Mouse (Mus musculus) hindbrain, embryonic 13.5 days (tissue): ENCODE results near the gene Odf2l. TPM values are rescaled to one million over a fixed set of nuclear protein-coding genes. Genes with fewer than 3 reads are reported as not detected.

Source experiments
- ATAC-seq: fragments of 200-750 bp; cut with Nextera tagmentation; 2 replicates; pipeline ENCODE4 v1.8.0; 2017; ENCODE audit warnings: moderate TSS enrichment; ENCODE audit not compliant: low FRiP score
- H3K27ac ChIP-seq: fragments of 300-500 bp; sonication (generic); 2 replicates; pipeline ENCODE4 v1.5.1; 2015; ENCODE audit warnings: inconsistent platforms, mild to moderate bottlenecking, moderate library complexity
- H3K27me3 ChIP-seq: fragments of 300-500 bp; sonication (generic); 2 replicates; pipeline ENCODE4 v1.6.1; 2015; ENCODE audit warnings: mild to moderate bottlenecking, inconsistent platforms
- H3K36me3 ChIP-seq: fragments of 300-500 bp; sonication (generic); 2 replicates; pipeline ENCODE4 v1.6.1; 2015; ENCODE audit warnings: mild to moderate bottlenecking, inconsistent platforms
- H3K4me1 ChIP-seq: fragments of 300-500 bp; sonication (generic); replicated peaks from 2 replicates; pipeline ENCODE4 v1.6.1; 2015; ENCODE audit warnings: inconsistent platforms
- H3K4me2 ChIP-seq: fragments of 300-500 bp; sonication (generic); 2 replicates; pipeline ENCODE4 v1.6.1; 2015; ENCODE audit warnings: inconsistent platforms, mild to moderate bottlenecking, moderate library complexity
- H3K4me3 ChIP-seq: fragments of 300-500 bp; sonication (generic); 2 replicates; pipeline ENCODE4 v1.5.1; 2015; ENCODE audit warnings: mild to moderate bottlenecking, inconsistent platforms
- H3K9ac ChIP-seq: fragments of 300-500 bp; sonication (generic); 2 replicates; pipeline ENCODE4 v1.6.1; 2015; ENCODE audit warnings: mild to moderate bottlenecking, inconsistent platforms
- H3K9me3 ChIP-seq: fragments of 300-500 bp; sonication (generic); 2 replicates; pipeline ENCODE4 v1.6.1; 2016; ENCODE audit warnings: inconsistent platforms
- WGBS: fragments of 180-500 bp; shearing (Covaris S2); methylation state at CpG from one replicate; pipeline ENCODE4 v1.1.7; 2015; 5-methylcytosine and 5-hydroxymethylcytosine counted together
- polyA plus RNA-seq: library from polyadenylated mRNA; unstranded; fragments of >200 nt; fragmentation: Nextera tagmentation; extraction: Ambion mirVana; gene quantifications from 2 replicates; pipeline ENCODE4 v1.2.1, GENCODE M21; 2015

The Odf2l gene
- polyA plus RNA-seq, 1 experiment from 2014 or later = 17.1 TPM

DNA sequence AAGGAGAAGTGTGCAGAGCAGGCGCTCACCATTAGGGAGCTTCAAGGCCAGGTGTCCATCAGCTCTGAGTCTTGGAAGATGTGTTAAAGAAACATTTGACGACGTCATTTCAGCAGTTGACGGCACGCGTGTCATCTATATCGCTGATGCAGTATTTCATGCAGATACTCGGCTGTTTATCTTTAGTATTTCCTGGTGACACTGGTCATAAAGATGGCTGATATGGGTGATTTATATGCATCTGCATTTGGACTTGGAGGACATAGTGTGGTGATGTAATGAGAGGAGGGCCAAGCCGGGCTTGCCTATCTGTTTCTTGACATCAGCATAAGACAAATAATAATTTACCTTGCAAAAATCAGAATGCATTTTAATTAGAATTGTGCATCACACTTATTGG, 28.5 kb downstream of the Odf2l start:
- Histone ChIP-seq H3K4me1 (no peaks in the 10 kb centered on the region), H3K36me3 (peaks cover 17% of the 10 kb centered on the region), H3K9me3 (no peaks in the 10 kb centered on the region), H3K4me2 (no peak overlapping the region), H3K9ac (no peak overlapping the region), H3K27me3 (no peaks in the 10 kb centered on the region), H3K4me3 (no peak overlapping the region), H3K27ac (no peak overlapping the region)
- ATAC-seq = no peak
- 94% methylated on average over 9 of the region's 9 CpGs for WGBS

DNA sequence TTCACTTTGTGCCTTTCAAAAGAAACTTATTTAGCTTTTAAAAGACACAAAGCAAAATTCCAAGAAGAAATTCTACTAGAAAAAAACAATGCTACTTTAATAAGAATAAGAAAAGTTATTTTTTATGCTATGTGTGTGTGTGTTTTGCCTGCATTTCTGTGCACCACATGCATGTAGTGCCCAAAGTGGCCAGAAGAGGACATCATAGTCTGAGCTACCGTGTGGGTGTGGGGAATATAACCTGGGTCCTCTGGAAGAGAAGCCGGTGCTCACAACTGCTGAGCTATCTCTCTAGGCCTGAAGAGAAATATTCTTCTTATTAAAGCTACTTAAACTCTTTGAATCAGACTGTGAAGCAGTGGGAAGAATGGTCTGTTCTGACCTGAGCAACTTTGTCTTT, 29.1 kb downstream of the Odf2l start:
- Histone ChIP-seq H3K27ac (no peak overlapping the region), H3K9me3 (no peaks in the 10 kb centered on the region), H3K4me2 (no peak overlapping the region), H3K36me3 (peaks cover 21% of the 10 kb centered on the region), H3K9ac (no peak overlapping the region), H3K27me3 (no peaks in the 10 kb centered on the region), H3K4me1 (no peaks in the 10 kb centered on the region), H3K4me3 (no peak overlapping the region)
- no peak for ATAC-seq
- 88% methylated on average over 2 of the region's 2 CpGs for WGBS

DNA sequence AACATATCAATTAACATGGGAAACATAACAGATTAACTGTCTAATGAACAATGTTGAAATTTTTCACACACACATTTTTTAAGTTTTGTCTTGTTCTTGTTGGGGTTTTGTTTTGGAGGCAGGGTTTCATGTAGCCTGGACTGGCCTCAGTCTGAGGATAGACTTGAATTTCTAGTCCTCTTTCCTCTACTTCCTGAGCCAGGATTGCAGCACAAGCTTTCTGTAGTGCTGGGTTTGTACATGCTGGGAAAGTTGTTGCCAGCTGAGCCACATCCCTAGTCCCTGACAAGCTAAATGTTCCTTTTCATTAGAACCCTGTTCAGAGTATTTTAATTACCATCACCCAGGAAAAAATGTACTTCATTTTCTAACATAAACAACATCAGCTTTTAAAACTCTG, 29.6 kb downstream of the Odf2l start:
- no peaks in the 10 kb centered on the region for H3K9me3 ChIP-seq
- no peak overlapping the region for H3K9ac ChIP-seq
- no peak overlapping the region for H3K4me3 ChIP-seq
- H3K36me3 ChIP-seq = peaks cover 21% of the 10 kb centered on the region
- H3K27me3 ChIP-seq = no peaks in the 10 kb centered on the region
- ATAC-seq = no peak
- H3K27ac ChIP-seq = no peak overlapping the region
- H3K4me2 ChIP-seq = no peak overlapping the region
- H3K4me1 ChIP-seq = no peaks in the 10 kb centered on the region

GRCm38 (mm10) chr3:145151092-145151491, 32.7 kb downstream of the Odf2l start:
- H3K4me1 ChIP-seq = no peaks in the 10 kb centered on the region
- no peak overlapping the region for H3K4me3 ChIP-seq
- no peak overlapping the region for H3K4me2 ChIP-seq
- ATAC-seq = no peak
- H3K9me3 ChIP-seq = no peaks in the 10 kb centered on the region
- 93% methylated on average over 7 of the region's 7 CpGs for WGBS
- H3K27ac ChIP-seq = no peak overlapping the region
- peaks cover 35% of the 10 kb centered on the region for H3K36me3 ChIP-seq
- H3K9ac ChIP-seq = no peak overlapping the region
- H3K27me3 ChIP-seq = no peaks in the 10 kb centered on the region

DNA sequence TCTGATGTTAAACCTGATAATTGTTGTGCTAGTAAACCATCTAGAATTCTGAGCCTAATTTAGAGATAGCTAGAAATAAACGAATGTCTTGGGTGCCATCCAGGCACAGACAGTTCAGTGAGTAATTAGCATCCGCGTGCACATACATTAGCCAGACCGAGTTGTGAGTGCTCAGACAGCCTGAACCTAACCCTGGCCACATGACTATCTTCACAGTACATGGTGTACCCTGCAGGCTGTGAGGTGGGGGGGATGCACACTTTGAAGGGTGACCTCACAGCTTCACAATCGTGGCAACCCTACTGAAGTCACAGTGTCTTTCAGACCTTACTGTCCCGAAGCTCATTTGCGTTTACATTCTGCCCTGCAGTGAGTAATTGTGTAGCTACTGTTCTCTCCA, 33.5 kb downstream of the Odf2l start:
- H3K4me3 ChIP-seq = no peak overlapping the region
- H3K4me1 ChIP-seq = no peaks in the 10 kb centered on the region
- H3K36me3 ChIP-seq = peaks cover 31% of the 10 kb centered on the region
- H3K9me3 ChIP-seq = no peaks in the 10 kb centered on the region
- no peak overlapping the region for H3K4me2 ChIP-seq
- no peak overlapping the region for H3K27ac ChIP-seq
- no peaks in the 10 kb centered on the region for H3K27me3 ChIP-seq
- ATAC-seq = no peak
- 79% methylated on average over 7 of the region's 7 CpGs for WGBS
- no peak overlapping the region for H3K9ac ChIP-seq

DNA sequence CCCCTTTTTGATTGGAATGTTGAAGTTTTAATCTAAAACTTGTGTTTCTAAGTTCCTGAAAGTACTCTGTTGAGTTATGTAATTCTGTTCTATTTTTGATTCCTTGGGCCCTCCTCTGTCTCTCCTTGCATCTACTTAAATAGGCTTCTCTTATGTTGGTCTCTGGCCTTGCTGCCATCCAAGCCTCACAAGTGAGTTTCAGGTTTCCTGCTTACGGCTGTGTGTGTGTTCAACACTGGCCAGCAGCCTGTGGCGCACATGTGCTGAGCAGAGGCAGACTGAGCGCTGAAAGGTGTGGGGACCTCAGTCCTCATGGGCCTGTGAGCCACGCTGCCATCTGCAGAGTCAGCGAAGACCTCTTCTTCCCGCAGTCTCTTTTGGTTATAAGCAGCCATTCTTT, 38.5 kb downstream of the Odf2l start:
- 90% methylated on average over 6 of the region's 6 CpGs for WGBS
- peaks cover 18% of the 10 kb centered on the region for H3K36me3 ChIP-seq
- no peaks in the 10 kb centered on the region for H3K4me1 ChIP-seq
- H3K27me3 ChIP-seq = no peaks in the 10 kb centered on the region
- no peak overlapping the region for H3K9ac ChIP-seq
- H3K27ac ChIP-seq = no peak overlapping the region
- ATAC-seq = no peak
- no peak overlapping the region for H3K4me2 ChIP-seq
- H3K4me3 ChIP-seq = no peak overlapping the region
- H3K9me3 ChIP-seq = no peaks in the 10 kb centered on the region

DNA sequence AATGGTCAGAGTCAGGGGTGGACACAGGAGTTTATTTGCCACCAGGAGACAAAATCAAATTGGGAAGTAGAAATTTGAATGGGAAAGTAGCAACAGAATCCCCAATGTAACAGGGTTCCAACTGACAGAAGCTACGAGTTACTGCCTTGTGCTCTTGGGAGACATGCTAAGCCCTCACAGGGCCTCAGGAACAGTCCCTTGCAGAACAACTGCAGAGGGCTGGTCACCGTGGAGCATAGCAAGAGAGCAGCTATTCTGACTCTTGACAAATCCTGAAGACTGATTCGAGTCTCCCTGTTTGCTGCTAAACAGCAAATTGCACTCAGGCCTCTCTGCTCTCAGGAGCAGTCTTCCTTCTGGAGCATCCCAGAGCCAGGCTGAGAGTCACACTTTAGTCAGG, 40.1 kb downstream of the Odf2l start:
- 95% methylated on average over 3 of the region's 3 CpGs for WGBS
- Histone ChIP-seq H3K9ac (no peak overlapping the region), H3K4me3 (no peak overlapping the region), H3K27ac (no peak overlapping the region), H3K4me2 (no peak overlapping the region), H3K4me1 (no peaks in the 10 kb centered on the region), H3K9me3 (no peaks in the 10 kb centered on the region), H3K27me3 (no peaks in the 10 kb centered on the region), H3K36me3 (peaks cover 14% of the 10 kb centered on the region)
- no peak for ATAC-seq

- no peaks in the 10 kb centered on the region for H3K9me3 ChIP-seq
- H3K27me3 ChIP-seq = no peaks in the 10 kb centered on the region
- ATAC-seq = no peak
- H3K36me3 ChIP-seq = no peaks in the 10 kb centered on the region
- no peaks in the 10 kb centered on the region for H3K4me1 ChIP-seq
- no peak overlapping the region for H3K9ac ChIP-seq
- 97% methylated on average over 11 of the region's 11 CpGs for WGBS
- H3K4me2 ChIP-seq = no peak overlapping the region
- H3K27ac ChIP-seq = no peak overlapping the region
- H3K4me3 ChIP-seq = no peak overlapping the region
Observed at GRCm38 (mm10) chr3:145166741-145167140, 48.4 kb downstream of the Odf2l start.

GRCm38 (mm10) chr3:145167766-145168165, 49.4 kb downstream of the Odf2l start:
- no peak for ATAC-seq
- Histone ChIP-seq H3K9ac (no peak overlapping the region), H3K4me3 (no peak overlapping the region), H3K27me3 (no peaks in the 10 kb centered on the region), H3K36me3 (no peaks in the 10 kb centered on the region), H3K4me2 (no peak overlapping the region), H3K9me3 (no peaks in the 10 kb centered on the region), H3K4me1 (no peaks in the 10 kb centered on the region), H3K27ac (no peak overlapping the region)
- 88% methylated on average over 5 of the region's 5 CpGs for WGBS

DNA sequence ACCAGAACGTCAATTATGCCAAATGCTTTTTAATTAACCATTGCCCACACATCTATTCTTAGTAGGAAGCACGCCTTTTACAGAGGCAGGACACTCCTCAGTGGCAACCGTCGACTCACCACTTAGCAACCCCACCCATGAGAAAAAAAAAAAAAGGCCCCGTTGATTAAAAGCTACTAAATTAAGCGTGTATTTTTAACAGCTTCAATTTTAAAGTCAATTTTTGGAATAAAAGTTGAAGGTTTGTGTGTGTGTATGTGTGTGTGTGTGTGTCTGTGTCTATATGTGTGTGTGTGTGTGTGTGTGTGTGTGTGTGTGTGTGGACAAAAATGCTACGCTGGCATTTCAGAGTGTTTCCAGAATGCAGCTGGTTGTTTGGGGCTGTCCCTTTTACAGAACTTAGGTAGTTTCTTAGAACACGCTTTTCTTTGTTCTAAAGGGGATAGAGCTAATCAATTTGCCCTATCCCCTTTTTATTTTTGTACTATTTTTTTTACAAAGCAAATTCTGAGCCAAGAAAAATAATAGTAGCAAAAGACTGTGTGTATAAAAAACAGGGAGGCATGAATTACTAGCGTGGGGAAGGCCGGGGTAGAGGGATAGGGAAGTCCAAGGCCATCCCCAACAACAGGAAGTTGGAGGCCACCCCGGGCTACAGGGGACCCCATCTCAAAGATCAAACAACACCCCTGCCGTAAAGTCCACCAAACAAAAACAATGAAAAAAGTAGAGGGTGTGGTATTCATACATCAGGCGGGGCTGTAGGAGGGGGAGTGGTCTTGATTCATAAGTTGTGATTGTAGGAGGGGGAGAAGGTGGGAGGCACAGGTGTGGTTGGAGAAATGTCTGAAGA, 50.7 kb downstream of the Odf2l start:
- no peak for ATAC-seq
- H3K4me3 ChIP-seq = no peak overlapping the region
- no peak overlapping the region for H3K4me2 ChIP-seq
- H3K27me3 ChIP-seq = no peaks in the 10 kb centered on the region
- H3K9me3 ChIP-seq = no peaks in the 10 kb centered on the region
- H3K27ac ChIP-seq = no peak overlapping the region
- H3K36me3 ChIP-seq = no peaks in the 10 kb centered on the region
- 78% methylated on average over 13 of the region's 13 CpGs for WGBS
- H3K4me1 ChIP-seq = no peaks in the 10 kb centered on the region
- H3K9ac ChIP-seq = no peak overlapping the region

GRCm38 (mm10) chr3:145170028-145170427, 51.6 kb downstream of the Odf2l start:
- no peak for ATAC-seq
- Histone ChIP-seq H3K4me1 (no peaks in the 10 kb centered on the region), H3K4me2 (no peak overlapping the region), H3K36me3 (no peaks in the 10 kb centered on the region), H3K4me3 (no peak overlapping the region), H3K9me3 (no peaks in the 10 kb centered on the region), H3K9ac (no peak overlapping the region), H3K27me3 (no peaks in the 10 kb centered on the region), H3K27ac (no peak overlapping the region)
- 96% methylated on average over 4 of the region's 4 CpGs for WGBS

DNA sequence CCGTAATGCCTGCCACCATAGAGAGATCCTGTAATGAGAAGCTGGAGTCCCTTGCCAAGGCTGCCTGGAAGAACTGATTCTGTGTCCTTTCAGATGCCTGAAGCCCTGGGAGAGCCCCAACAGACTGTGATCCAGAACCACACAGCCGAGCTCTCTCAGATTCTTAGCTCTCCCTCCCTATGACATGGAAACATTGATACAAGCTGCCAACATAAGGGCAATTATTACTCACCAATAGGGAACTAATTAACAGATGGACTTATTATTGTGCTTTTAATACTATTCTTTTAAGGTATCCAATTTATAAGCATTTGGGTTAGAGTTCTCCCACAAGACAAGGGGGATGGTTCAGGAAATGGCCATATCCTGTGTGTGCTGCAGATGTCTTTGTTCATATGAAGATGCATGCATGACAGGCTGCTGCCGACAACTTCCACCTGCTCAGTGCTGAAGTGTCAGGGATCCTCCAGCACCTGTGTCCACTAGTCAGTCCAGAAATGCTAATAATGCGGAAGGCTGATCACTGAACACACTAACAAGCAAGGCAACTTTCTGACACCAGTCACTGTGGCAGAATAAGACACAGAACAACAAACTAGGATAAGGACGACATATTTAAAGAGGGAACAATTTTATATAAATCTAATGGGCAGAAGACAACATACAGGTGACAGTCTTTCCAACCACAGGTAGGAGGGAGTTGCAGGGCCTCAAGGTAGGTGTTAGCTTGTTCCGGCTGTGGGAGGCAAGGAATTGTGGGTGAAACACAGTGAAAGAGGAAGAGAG, 52.4 kb downstream of the Odf2l start:
- Histone ChIP-seq H3K4me2 (no peak overlapping the region), H3K36me3 (no peaks in the 10 kb centered on the region), H3K27ac (no peak overlapping the region), H3K9ac (no peak overlapping the region), H3K27me3 (no peaks in the 10 kb centered on the region), H3K9me3 (no peaks in the 10 kb centered on the region), H3K4me3 (no peak overlapping the region), H3K4me1 (no peaks in the 10 kb centered on the region)
- WGBS = 89% methylated on average over 6 of the region's 6 CpGs
- no peak for ATAC-seq
